Mouse (Mus musculus): Measurements from ENCODE around the gene Ptgds. TPM values are rescaled to one million over a fixed set of nuclear protein-coding genes. Genes with fewer than 3 reads are reported as not detected.

Ptgds gene
- total RNA-seq, 2 experiments from 2014 or later: not detected

DNA sequence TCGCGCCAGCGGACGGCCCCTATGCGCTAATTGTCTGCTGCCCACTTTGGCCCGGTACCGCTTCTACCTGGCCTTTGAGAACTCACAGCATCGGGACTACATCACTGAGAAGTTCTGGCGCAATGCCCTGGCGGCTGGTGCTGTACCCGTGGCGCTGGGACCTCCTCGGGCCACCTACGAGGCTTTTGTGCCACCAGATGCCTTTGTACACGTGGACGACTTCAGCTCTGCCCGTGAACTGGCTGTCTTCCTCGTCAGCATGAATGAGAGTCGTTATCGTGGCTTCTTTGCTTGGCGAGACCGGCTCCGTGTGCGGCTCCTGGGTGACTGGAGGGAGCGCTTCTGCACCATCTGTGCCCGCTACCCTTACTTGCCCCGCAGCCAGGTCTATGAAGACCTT is 44.4 kb downstream of the Ptgds start:
- no peak for ATAC-seq (replicated peaks; ENCODE audit: low FRiP score, poor library complexity, severe bottlenecking)

DNA sequence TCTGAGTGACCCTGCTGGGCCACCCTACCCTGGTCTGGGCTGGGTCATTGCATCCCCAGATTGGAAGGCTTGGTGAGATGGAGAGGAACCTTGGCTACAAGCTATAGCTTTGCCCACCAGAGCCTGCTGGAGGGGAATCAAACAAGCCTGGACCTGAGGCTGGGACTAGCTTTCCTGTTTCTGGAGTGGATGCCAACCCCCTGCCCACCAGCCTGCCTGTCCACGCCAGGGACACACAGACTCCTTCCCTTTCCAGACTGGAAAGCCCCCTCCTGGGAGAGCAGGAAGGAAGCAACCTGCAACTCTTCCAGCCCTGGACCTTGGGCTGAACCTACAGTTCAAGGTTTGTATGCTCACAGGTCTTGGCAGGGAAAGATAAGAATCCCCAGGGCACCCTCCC is 46.2 kb downstream of the Ptgds start:
- no peak for ATAC-seq (replicated peaks; ENCODE audit: low FRiP score, poor library complexity, severe bottlenecking)

DNA sequence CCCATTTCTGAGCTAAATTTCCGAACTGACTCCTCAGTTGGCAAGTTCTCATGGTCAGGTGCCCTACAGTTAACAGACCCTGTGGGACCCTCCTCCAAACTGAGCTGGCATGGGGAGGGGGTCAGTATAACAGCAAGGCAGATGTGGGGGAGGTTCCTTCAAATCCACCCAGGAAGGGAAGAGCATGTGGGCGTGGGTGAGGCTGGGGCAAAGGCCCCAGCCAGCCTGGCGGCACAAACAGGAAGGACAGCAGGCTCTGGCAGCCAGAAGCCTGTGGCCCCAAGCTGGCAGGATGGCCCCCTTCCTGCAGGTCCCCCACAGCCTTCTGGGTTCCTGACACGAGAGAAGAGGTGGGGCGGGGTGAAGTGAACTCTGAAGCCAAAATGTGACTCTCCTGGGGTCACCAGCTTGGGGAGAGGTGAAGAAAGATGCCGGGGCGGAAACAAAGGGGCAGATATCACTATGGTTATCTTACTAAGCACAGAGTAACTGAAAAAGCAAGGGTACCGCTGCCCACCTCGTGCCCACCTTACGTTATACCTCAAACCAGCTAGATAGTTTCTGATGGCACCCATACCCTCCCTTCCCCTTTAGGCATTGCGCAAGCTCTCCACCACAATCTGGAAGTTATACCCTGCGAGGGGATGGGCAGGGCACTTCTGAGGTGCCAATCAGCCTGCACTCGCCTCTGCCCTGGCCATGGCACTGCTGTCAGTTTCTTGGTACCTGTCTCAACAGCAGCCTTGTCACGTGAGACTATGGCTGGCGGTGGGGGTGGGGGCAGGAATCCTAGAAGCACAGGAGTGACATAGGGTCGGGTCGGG is 47.0 kb downstream of the Ptgds start, which contains the start of gene Fut7:
Gene Fut7, plus strand, starts transcription at position 681 of the 824 bp plus-strand sequence.
- no peak for ATAC-seq (replicated peaks; ENCODE audit: low FRiP score, poor library complexity, severe bottlenecking)

DNA sequence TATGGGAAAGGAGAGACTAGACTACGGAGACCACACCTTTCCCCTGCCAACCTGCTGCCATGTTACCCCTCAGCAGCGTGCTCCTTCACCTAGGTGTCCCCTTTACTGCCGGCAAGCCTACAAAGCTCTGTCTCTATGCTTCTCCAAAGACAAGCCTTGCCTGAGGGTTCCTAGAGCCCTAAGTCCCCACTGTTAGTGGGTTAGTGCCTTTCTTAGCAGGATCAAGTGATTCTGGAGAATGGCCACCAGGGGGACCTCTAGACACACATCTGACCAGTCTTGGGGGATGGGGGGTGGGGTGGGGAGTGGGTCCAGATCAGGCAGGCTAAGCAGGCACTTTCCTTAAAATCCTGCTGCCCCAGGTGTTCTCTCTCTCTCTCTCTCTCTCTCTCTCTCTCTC is 48.0 kb downstream of the Ptgds start:
- ATAC-seq (replicated peaks; ENCODE audit: low FRiP score, poor library complexity, severe bottlenecking): no peak

DNA sequence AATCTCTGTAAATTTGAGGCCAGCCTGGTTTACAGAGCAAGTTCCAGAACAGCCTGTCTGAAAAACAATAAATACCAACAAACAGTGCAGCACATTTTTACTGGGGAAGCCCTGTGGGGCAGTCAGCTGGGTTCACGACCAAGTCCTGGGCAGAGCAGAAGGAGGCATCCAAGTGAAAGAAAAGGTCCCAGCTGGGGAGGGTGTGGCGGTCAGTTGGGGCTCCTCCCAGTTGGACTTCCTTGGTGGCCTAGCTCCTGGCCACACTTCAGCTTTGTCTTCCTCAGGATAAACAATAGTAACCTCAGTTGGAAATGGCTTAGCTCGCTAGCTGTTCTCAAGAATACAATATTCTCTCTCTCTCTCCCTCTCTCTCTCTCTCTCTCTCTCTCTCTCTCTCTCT is 52.4 kb downstream of the Ptgds start:
- no peak for ATAC-seq (replicated peaks; ENCODE audit: low FRiP score, poor library complexity, severe bottlenecking)

Other genes with a start within 250 kb of the Ptgds start
Only the 30 nearest of the 41 such genes appear.
- 114 and 128 TPM in 2 replicates for gene Ssna1, start 197.6 kb downstream of the Ptgds start, total RNA-seq (2015; ENCODE audit: low replicate concordance)
- 46.2 and 81.0 TPM in 2 replicates for gene Ssna1, start 197.6 kb downstream of the Ptgds start, total RNA-seq (2017; ENCODE audit: low replicate concordance)
- 34.6 and 55.8 TPM in 2 replicates for gene Anapc2, start 197.6 kb downstream of the Ptgds start, total RNA-seq (2015; ENCODE audit: low replicate concordance)
- gene Anapc2, start 197.6 kb downstream of the Ptgds start, total RNA-seq (2017; ENCODE audit: low replicate concordance): 29.7 and 40.0 TPM in 2 replicates
- not detected in 2 replicates for gene Tmem210, start 181.9 kb downstream of the Ptgds start, total RNA-seq (2015; ENCODE audit: low replicate concordance)
- not detected in 2 replicates for gene Tmem210, start 181.9 kb downstream of the Ptgds start, total RNA-seq (2017; ENCODE audit: low replicate concordance)
- not detected in 2 replicates for gene Lrrc26, start 180.1 kb downstream of the Ptgds start, total RNA-seq (2015; ENCODE audit: low replicate concordance)
- gene Lrrc26, start 180.1 kb downstream of the Ptgds start, total RNA-seq (2017; ENCODE audit: low replicate concordance): not detected in 2 replicates
- gene Grin1, start 150.9 kb downstream of the Ptgds start, total RNA-seq (2015; ENCODE audit: low replicate concordance): not detected in 2 replicates
- not detected in 2 replicates for gene Grin1, start 150.9 kb downstream of the Ptgds start, total RNA-seq (2017; ENCODE audit: low replicate concordance)
- gene Man1b1, start 137.7 kb downstream of the Ptgds start, total RNA-seq (2015; ENCODE audit: low replicate concordance): 20.9 and 40.2 TPM in 2 replicates
- 34.1 and 51.6 TPM in 2 replicates for gene Man1b1, start 137.7 kb downstream of the Ptgds start, total RNA-seq (2017; ENCODE audit: low replicate concordance)
- gene Dpp7, start 113.7 kb downstream of the Ptgds start, total RNA-seq (2015; ENCODE audit: low replicate concordance): 4.7 TPM in 1 of 2 replicates, not detected in the other
- 0.68 and 6.2 TPM in 2 replicates for gene Dpp7, start 113.7 kb downstream of the Ptgds start, total RNA-seq (2017; ENCODE audit: low replicate concordance)
- gene Uap1l1, start 104.4 kb downstream of the Ptgds start, total RNA-seq (2015; ENCODE audit: low replicate concordance): 8.8 and 13.3 TPM in 2 replicates
- gene Uap1l1, start 104.4 kb downstream of the Ptgds start, total RNA-seq (2017; ENCODE audit: low replicate concordance): 0.30 and 2.7 TPM in 2 replicates
- 5.9 and 10.1 TPM in 2 replicates for gene Sapcd2, start 97.7 kb downstream of the Ptgds start, total RNA-seq (2015; ENCODE audit: low replicate concordance)
- 7.8 and 9.6 TPM in 2 replicates for gene Sapcd2, start 97.7 kb downstream of the Ptgds start, total RNA-seq (2017; ENCODE audit: low replicate concordance)
- gene Entpd2, start 74.2 kb downstream of the Ptgds start, total RNA-seq (2015; ENCODE audit: low replicate concordance): not detected in 2 replicates
- gene Entpd2, start 74.2 kb downstream of the Ptgds start, total RNA-seq (2017; ENCODE audit: low replicate concordance): not detected in 2 replicates
- not detected in 2 replicates for gene Npdc1, start 70.7 kb downstream of the Ptgds start, total RNA-seq (2015; ENCODE audit: low replicate concordance)
- gene Npdc1, start 70.7 kb downstream of the Ptgds start, total RNA-seq (2017; ENCODE audit: low replicate concordance): not detected in 2 replicates
- 4.3 TPM in 1 of 2 replicates, not detected in the other for gene Fut7, start 46.8 kb downstream of the Ptgds start, total RNA-seq (2015; ENCODE audit: low replicate concordance)
- gene Fut7, start 46.8 kb downstream of the Ptgds start, total RNA-seq (2017; ENCODE audit: low replicate concordance): 0.77 TPM in 1 of 2 replicates, not detected in the other
- 5.0 and 5.8 TPM in 2 replicates for gene Abca2, start 41.3 kb downstream of the Ptgds start, total RNA-seq (2015; ENCODE audit: low replicate concordance)
- 1.3 and 2.4 TPM in 2 replicates for gene Abca2, start 41.3 kb downstream of the Ptgds start, total RNA-seq (2017; ENCODE audit: low replicate concordance)
- gene Clic3, start 13.2 kb downstream of the Ptgds start, total RNA-seq (2015; ENCODE audit: low replicate concordance): not detected in 2 replicates
- gene Clic3, start 13.2 kb downstream of the Ptgds start, total RNA-seq (2017; ENCODE audit: low replicate concordance): not detected in 2 replicates
- 17.6 and 24.5 TPM in 2 replicates for gene Paxx, start 9.0 kb downstream of the Ptgds start, total RNA-seq (2015; ENCODE audit: low replicate concordance)
- gene Paxx, start 9.0 kb downstream of the Ptgds start, total RNA-seq (2017; ENCODE audit: low replicate concordance): 5.3 TPM in 1 of 2 replicates, not detected in the other
- not detected in 2 replicates for gene Lcn12, start 23.9 kb upstream of the Ptgds start, total RNA-seq (2015; ENCODE audit: low replicate concordance)
- gene Lcn12, start 23.9 kb upstream of the Ptgds start, total RNA-seq (2017; ENCODE audit: low replicate concordance): not detected in 2 replicates
- 10.1 and 13.0 TPM in 2 replicates for gene Fbxw5, start 30.7 kb upstream of the Ptgds start, total RNA-seq (2015; ENCODE audit: low replicate concordance)
- 3.6 and 20.9 TPM in 2 replicates for gene Fbxw5, start 30.7 kb upstream of the Ptgds start, total RNA-seq (2017; ENCODE audit: low replicate concordance)
- gene C8g, start 31.7 kb upstream of the Ptgds start, total RNA-seq (2015; ENCODE audit: low replicate concordance): not detected in 2 replicates
- gene C8g, start 31.7 kb upstream of the Ptgds start, total RNA-seq (2017; ENCODE audit: low replicate concordance): 0.64 TPM in 1 of 2 replicates, not detected in the other
- 6.8 and 10.5 TPM in 2 replicates for gene Traf2, start 76.9 kb upstream of the Ptgds start, total RNA-seq (2015; ENCODE audit: low replicate concordance)
- 5.0 and 17.6 TPM in 2 replicates for gene Traf2, start 76.9 kb upstream of the Ptgds start, total RNA-seq (2017; ENCODE audit: low replicate concordance)
- 70.3 and 72.1 TPM in 2 replicates for gene Edf1, start 87.8 kb upstream of the Ptgds start, total RNA-seq (2015; ENCODE audit: low replicate concordance)
- gene Edf1, start 87.8 kb upstream of the Ptgds start, total RNA-seq (2017; ENCODE audit: low replicate concordance): 58.1 and 65.0 TPM in 2 replicates
- gene Mamdc4, start 104.8 kb upstream of the Ptgds start, total RNA-seq (2015; ENCODE audit: low replicate concordance): 0.72 TPM in 1 of 2 replicates, not detected in the other
- gene Mamdc4, start 104.8 kb upstream of the Ptgds start, total RNA-seq (2017; ENCODE audit: low replicate concordance): 2.6 TPM in 1 of 2 replicates, not detected in the other
- gene Phpt1, start 105.2 kb upstream of the Ptgds start, total RNA-seq (2015; ENCODE audit: low replicate concordance): 3.6 TPM in 1 of 2 replicates, not detected in the other
- gene Phpt1, start 105.2 kb upstream of the Ptgds start, total RNA-seq (2017; ENCODE audit: low replicate concordance): 1.1 TPM in 1 of 2 replicates, not detected in the other
- 0.36 TPM in 1 of 2 replicates, not detected in the other for gene Ajm1, start 111.7 kb upstream of the Ptgds start, total RNA-seq (2015; ENCODE audit: low replicate concordance)
- not detected in 2 replicates for gene Ajm1, start 111.7 kb upstream of the Ptgds start, total RNA-seq (2017; ENCODE audit: low replicate concordance)
- 6.5 and 23.1 TPM in 2 replicates for gene Rabl6, start 138.5 kb upstream of the Ptgds start, total RNA-seq (2015; ENCODE audit: low replicate concordance)
- 9.3 and 20.5 TPM in 2 replicates for gene Rabl6, start 138.5 kb upstream of the Ptgds start, total RNA-seq (2017; ENCODE audit: low replicate concordance)
- not detected in 2 replicates for gene Ccdc183, start 147.6 kb upstream of the Ptgds start, total RNA-seq (2015; ENCODE audit: low replicate concordance)
- not detected in 2 replicates for gene Ccdc183, start 147.6 kb upstream of the Ptgds start, total RNA-seq (2017; ENCODE audit: low replicate concordance)
- gene Tmem141, start 152.0 kb upstream of the Ptgds start, total RNA-seq (2015; ENCODE audit: low replicate concordance): 26.3 TPM in 1 of 2 replicates, not detected in the other
- 5.5 TPM in 1 of 2 replicates, not detected in the other for gene Tmem141, start 152.0 kb upstream of the Ptgds start, total RNA-seq (2017; ENCODE audit: low replicate concordance)
- gene Fcna, start 158.0 kb upstream of the Ptgds start, total RNA-seq (2015; ENCODE audit: low replicate concordance): 85.1 and 103 TPM in 2 replicates
- gene Fcna, start 158.0 kb upstream of the Ptgds start, total RNA-seq (2017; ENCODE audit: low replicate concordance): 28.7 and 55.7 TPM in 2 replicates
- gene Lcn8, start 183.1 kb upstream of the Ptgds start, total RNA-seq (2015; ENCODE audit: low replicate concordance): not detected in 2 replicates
- gene Lcn8, start 183.1 kb upstream of the Ptgds start, total RNA-seq (2017; ENCODE audit: low replicate concordance): not detected in 2 replicates
- not detected in 2 replicates for gene Lcn5, start 187.9 kb upstream of the Ptgds start, total RNA-seq (2015; ENCODE audit: low replicate concordance)
- not detected in 2 replicates for gene Lcn5, start 187.9 kb upstream of the Ptgds start, total RNA-seq (2017; ENCODE audit: low replicate concordance)
- not detected in 2 replicates for gene Lcn6, start 206.7 kb upstream of the Ptgds start, total RNA-seq (2015; ENCODE audit: low replicate concordance)
- not detected in 2 replicates for gene Lcn6, start 206.7 kb upstream of the Ptgds start, total RNA-seq (2017; ENCODE audit: low replicate concordance)

Measured in erythroid progenitor cell, adult 5-6 weeks (primary cell).